Mouse (Mus musculus) liver, embryonic 14.5 days (tissue): ENCODE data around the gene Qars.

Source experiments
- CTCF ChIP-seq: IDR thresholded peaks from 2 replicates; pipeline ENCODE4 v1.5.1; 2016; ENCODE audit warnings: antibody characterized with exemption, low read depth, control low read depth
- EP300 ChIP-seq: IDR thresholded peaks from 2 replicates; pipeline ENCODE4 v1.6.1; 2016; ENCODE audit warnings: antibody characterized with exemption, low read depth

- TF ChIP-seq CTCF, result no peak
- no peak for TF ChIP-seq EP300
Observed at GRCm38 (mm10) chr9:108459939-108460318, 47.6 kb upstream of the Qars start.
